Mouse (Mus musculus) erythroblast, embryonic 14.5 days (primary cell): Measurements from ENCODE around the gene Gm20431.

Source experiments
- GATA1 ChIP-seq: IDR thresholded peaks from 2 replicates; pipeline ENCODE4 v1.6.1; 2012; ENCODE audit warnings: low read length, inconsistent platforms, mixed read lengths
- TAL1 ChIP-seq: IDR thresholded peaks from 3 replicates; pipeline ENCODE4 v1.6.1; 2012; ENCODE audit warnings: low read length, inconsistent platforms, mixed read lengths

GRCm38 (mm10) chr2:167688498-167689451 is 27.5 kb upstream of the Gm20431 start, which contains the start of gene Cebpb:
- no peak for TF ChIP-seq TAL1
- no peak for TF ChIP-seq GATA1
